Mouse (Mus musculus): ENCODE data around the gene Rassf5. TPM values are rescaled to one million over a fixed set of nuclear protein-coding genes. Genes with fewer than 3 reads are reported as not detected.
"Not testable (repeated sequence)": the region's sequence is repeated elsewhere in the genome, so short reads cannot be mapped to it uniquely, and the experiment has no call there.

Rassf5 gene
- polyA plus RNA-seq, 2 experiments: 3.1 to 3.2 TPM

DNA sequence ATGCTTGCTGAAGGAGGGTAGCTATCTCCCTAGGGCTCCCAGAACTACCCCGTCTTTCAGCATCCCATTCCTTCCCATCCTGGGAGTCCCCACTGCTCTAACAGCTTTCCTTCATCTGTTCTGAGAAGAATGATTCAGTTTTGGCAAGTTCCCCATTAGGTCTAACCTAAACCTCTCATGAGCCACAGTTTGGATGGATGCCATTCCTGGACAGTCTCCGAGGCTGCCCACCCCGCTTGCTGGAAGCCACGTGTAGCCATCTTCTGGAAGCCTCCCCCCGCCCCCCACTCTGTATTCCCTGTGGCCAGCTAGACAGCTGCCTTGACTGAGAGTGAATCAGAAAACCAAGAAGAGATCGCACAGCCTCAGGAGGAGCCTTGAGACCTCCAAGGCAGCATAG is 12.2 kb upstream of the Rassf5 start:
- no peaks in the 10 kb centered on the region for H3K36me3 ChIP-seq (ENCODE audit: control insufficient read depth, insufficient read depth, low read length)
- ATAC-seq (ENCODE audit: low FRiP score, low read depth) (no peak), DNase-seq (ENCODE audit: low spot score) (no peak)
- no peak for TF ChIP-seq POLR2A (IDR thresholded peaks at IDR 0.05; ENCODE audit: borderline replicate concordance, extremely low read depth, insufficient read depth, insufficient read length)
- no peaks in the 10 kb centered on the region for H3K9me3 ChIP-seq (ENCODE audit: control insufficient read depth, low read length)
- WGBS: 85% methylated on average over 6 of the region's 6 CpGs
- H3K4me2 ChIP-seq (replicated peaks; ENCODE audit: low read depth, low read length, severe bottlenecking): no peak overlapping the region
- H3K4me1 ChIP-seq (ENCODE audit: control insufficient read depth, insufficient read depth, low read length): no peaks in the 10 kb centered on the region
- H3K9ac ChIP-seq (ENCODE audit: low read depth, low read length, severe bottlenecking): no peak overlapping the region
- H3K27me3 ChIP-seq (ENCODE audit: control insufficient read depth, insufficient read depth, low read length): no peaks in the 10 kb centered on the region
- no peak overlapping the region for H3K27ac ChIP-seq (replicated peaks; ENCODE audit: low read depth, low read length)
- H3K4me3 ChIP-seq (replicated peaks; ENCODE audit: low read length): no peak overlapping the region

DNA sequence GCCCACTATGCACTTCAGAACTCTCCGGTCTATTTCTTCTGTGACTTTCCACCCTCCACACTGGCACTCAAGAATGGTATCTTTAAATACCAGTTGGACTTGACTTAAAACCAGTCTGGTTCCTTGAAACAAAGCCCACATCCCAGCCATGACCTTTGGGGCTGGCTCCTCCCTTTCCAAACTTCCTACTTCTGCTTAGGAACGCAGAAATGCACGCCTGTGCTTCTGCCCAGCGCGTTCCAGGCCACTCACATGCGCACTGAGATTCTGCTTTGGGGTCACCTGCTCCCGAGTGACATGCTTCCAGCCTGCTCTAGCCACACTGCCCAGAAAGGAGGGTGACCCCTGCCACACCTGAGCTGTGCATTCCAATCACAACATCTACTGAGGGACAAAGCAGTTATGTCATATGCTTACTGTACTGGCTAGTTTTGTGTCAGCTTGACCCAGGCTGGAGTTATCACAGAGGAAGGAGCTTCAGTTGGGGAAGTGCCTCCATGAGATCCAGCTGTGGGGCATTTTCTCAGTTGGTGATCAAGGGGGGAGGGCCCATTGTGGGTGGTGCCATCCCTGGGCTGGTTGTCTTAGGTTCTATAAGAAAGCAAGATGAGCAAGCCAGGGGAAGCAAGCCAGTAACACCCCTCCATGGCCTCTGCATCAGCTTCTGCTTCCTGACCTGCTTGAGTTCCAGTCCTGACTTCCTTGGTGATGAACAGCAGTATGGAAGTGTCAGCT is 7.6 kb upstream of the Rassf5 start:
- H3K4me1 ChIP-seq (ENCODE audit: control insufficient read depth, insufficient read depth, low read length); H3K4me2 ChIP-seq (replicated peaks; ENCODE audit: low read depth, low read length, severe bottlenecking); H3K9me3 ChIP-seq (ENCODE audit: control insufficient read depth, low read length); H3K9ac ChIP-seq (ENCODE audit: low read depth, low read length, severe bottlenecking); H3K4me3 ChIP-seq (replicated peaks; ENCODE audit: low read length); H3K27ac ChIP-seq (replicated peaks; ENCODE audit: low read depth, low read length); ATAC-seq (ENCODE audit: low FRiP score, low read depth); H3K27me3 ChIP-seq (ENCODE audit: control insufficient read depth, insufficient read depth, low read length); DNase-seq (ENCODE audit: low spot score); H3K36me3 ChIP-seq (ENCODE audit: control insufficient read depth, insufficient read depth, low read length): not testable (repeated sequence)
- WGBS: 78% methylated on average over 7 of the region's 7 CpGs

DNA sequence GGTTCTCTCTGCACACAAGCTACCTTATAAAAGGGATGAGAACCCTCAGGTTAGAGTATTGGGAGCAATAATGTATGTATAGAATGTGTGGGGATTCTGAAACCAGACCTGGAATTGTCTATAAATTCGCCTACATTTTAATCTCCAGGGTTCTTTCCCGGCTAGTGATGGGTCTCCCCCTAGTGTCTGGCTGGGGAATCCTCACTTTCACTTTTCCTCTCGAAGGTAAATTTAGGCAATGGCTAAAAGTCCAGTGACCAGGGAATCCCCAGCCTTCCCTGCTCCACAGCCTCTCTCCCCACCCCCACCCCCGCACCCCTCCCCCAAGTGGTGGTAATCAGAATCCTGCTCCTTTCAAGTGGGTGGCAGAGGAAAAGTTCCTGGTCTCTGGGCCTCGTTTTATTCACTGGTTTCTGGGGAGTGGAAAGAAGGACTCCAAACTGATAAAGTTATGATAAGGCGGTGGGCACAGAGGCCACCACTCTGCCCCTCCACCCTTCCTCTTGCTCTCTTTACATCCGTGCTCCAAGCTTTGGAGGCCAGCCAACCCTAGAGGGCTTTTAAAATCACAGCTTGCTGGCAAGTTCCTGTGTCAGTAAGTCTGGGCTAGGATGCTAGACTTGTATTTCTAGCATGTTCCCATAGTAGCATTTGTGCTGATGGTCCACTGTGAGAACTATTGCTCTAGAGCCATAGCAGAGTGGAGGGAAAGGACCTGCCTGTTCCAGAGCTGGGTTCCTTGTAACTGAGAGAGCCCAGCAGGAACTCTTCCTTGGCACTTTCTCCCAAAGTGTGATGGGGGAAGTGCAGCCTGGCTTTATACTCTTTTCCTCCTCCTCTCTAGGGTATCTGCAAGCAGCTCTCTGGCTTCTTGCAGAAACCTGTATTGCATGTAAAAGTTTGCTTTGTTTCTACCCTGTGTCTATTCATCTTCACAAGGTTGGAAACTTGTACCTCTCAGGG is 1.7 kb upstream of the Rassf5 start:
- no peak for TF ChIP-seq POLR2A (IDR thresholded peaks at IDR 0.05; ENCODE audit: borderline replicate concordance, extremely low read depth, insufficient read depth, insufficient read length)
- Histone ChIP-seq H3K9ac (ENCODE audit: low read depth, low read length, severe bottlenecking) (peak overlapping the region; percentile 25; the same call in 1 of the 2 replicates), H3K4me1 (ENCODE audit: control insufficient read depth, insufficient read depth, low read length) (peaks cover 16% of the 10 kb centered on the region), H3K27me3 (ENCODE audit: control insufficient read depth, insufficient read depth, low read length) (peaks cover 32% of the 10 kb centered on the region), H3K36me3 (ENCODE audit: control insufficient read depth, insufficient read depth, low read length) (no peaks in the 10 kb centered on the region), H3K4me3 (replicated peaks; ENCODE audit: low read length) (no peak overlapping the region), H3K4me2 (replicated peaks; ENCODE audit: low read depth, low read length, severe bottlenecking) (peak overlapping the region; percentile 32), H3K9me3 (ENCODE audit: control insufficient read depth, low read length) (no peaks in the 10 kb centered on the region), H3K27ac (replicated peaks; ENCODE audit: low read depth, low read length) (no peak overlapping the region)
- 9% methylated on average over 7 of the region's 7 CpGs for WGBS
- ATAC-seq (ENCODE audit: low FRiP score, low read depth): peak; percentile 14; the same call in 1 of the 2 replicates
- DNase-seq (ENCODE audit: low spot score): peak; percentile 71

DNA sequence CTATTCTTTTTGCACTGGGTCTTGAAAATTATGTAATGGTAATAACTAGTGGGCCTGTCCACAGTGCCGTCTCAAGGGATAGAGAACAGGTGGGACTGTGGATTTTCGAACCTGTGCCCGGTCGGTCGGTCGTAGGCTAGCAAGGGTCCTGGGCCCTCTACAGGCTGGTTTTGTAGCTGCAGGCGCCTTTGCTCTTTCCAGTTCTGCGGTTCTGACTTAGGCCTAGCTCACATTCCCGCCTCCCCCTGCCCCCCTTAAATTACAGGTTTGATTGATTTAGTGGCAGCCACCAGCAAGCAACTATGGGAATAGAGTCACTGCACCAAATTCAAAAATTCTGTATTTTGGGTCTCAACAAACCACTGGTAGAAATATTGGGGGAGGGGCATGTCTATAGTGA is 868 bp upstream of the Rassf5 start:
- H3K27me3 ChIP-seq (ENCODE audit: control insufficient read depth, insufficient read depth, low read length): peaks cover 32% of the 10 kb centered on the region
- H3K9me3 ChIP-seq (ENCODE audit: control insufficient read depth, low read length): no peaks in the 10 kb centered on the region
- ATAC-seq (ENCODE audit: low FRiP score, low read depth): peak; percentile 55; the same call in 1 of the 2 replicates

DNA sequence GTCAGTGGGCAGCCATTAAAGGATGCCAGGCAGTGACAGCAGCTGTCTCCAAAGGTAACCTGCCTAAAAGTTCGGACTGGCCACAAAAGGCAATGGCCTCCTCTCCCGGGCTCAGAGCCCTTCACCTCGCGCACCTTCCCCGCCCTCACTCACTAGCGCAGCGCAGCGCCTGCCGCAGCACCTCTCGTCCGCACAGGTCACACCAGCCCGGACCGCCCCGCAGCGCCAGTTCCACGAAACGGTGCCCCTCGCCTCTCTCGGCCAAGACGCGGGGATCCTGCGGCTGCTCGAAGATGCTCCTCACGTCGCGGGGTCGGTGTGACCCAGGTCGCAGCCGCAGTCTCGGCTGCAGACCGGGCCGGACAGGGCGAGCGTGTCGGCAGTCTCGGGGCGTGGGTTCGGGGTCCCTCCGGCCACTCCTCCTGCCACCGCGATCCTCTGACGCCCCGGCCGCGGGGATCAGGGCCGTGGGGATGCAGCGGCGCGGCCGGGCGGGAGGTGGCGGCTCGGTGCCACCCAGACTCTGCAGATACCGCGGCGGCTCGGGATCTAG is 446 bp downstream of the Rassf5 start:
- Histone ChIP-seq H3K9ac (ENCODE audit: low read depth, low read length, severe bottlenecking) (peak overlapping the region; percentile 61), H3K4me3 (replicated peaks; ENCODE audit: low read length) (peak overlapping the region; percentile 66), H3K27me3 (ENCODE audit: control insufficient read depth, insufficient read depth, low read length) (peaks cover 32% of the 10 kb centered on the region), H3K4me1 (ENCODE audit: control insufficient read depth, insufficient read depth, low read length) (peaks cover 16% of the 10 kb centered on the region), H3K9me3 (ENCODE audit: control insufficient read depth, low read length) (no peaks in the 10 kb centered on the region), H3K36me3 (ENCODE audit: control insufficient read depth, insufficient read depth, low read length) (no peaks in the 10 kb centered on the region), H3K27ac (replicated peaks; ENCODE audit: low read depth, low read length) (no peak overlapping the region), H3K4me2 (replicated peaks; ENCODE audit: low read depth, low read length, severe bottlenecking) (peak overlapping the region; percentile 97)
- DNase-seq (ENCODE audit: low spot score) (no peak), ATAC-seq (ENCODE audit: low FRiP score, low read depth) (0 out of 2 replicates have a peak, but pooled peaks have one; percentile 3)
- 1% methylated on average over 51 of the region's 57 CpGs for WGBS
- no peak for TF ChIP-seq POLR2A (IDR thresholded peaks at IDR 0.05; ENCODE audit: borderline replicate concordance, extremely low read depth, insufficient read depth, insufficient read length)

More for the DNA sequence above, 868 bp upstream of the Rassf5 start:
- Histone ChIP-seq H3K9ac (ENCODE audit: low read depth, low read length, severe bottlenecking) (no peak overlapping the region), H3K4me2 (replicated peaks; ENCODE audit: low read depth, low read length, severe bottlenecking) (peak overlapping the region; percentile 97), H3K36me3 (ENCODE audit: control insufficient read depth, insufficient read depth, low read length) (no peaks in the 10 kb centered on the region), H3K4me3 (replicated peaks; ENCODE audit: low read length) (peak overlapping the region; percentile 66), H3K27ac (replicated peaks; ENCODE audit: low read depth, low read length) (no peak overlapping the region), H3K4me1 (ENCODE audit: control insufficient read depth, insufficient read depth, low read length) (peaks cover 16% of the 10 kb centered on the region)
- peak; percentile 41 for DNase-seq (ENCODE audit: low spot score)
- WGBS: 2% methylated on average over 9 of the region's 9 CpGs
- no peak for TF ChIP-seq POLR2A (IDR thresholded peaks at IDR 0.05; ENCODE audit: borderline replicate concordance, extremely low read depth, insufficient read depth, insufficient read length)

All from limb, embryonic 14.5 days (tissue).